Mouse (Mus musculus) ovary, adult 18-20 months (tissue): ENCODE data around the gene Myh3.
A peak's percentile ranks its signal among the peaks of the same experiment; 100 is the strongest.

Experiments used
- DNase-seq: peaks from one replicate; pipeline ENCODE4 v3.0.0; 2022; ENCODE audit warnings: low spot score, mixed read lengths

Myh3 gene

GRCm38 (mm10) chr11:67078000-67078399 is at the start of gene Myh3:
TSS of gene Myh3 (plus strand) at chr11:67078300.
- no peak for DNase-seq

- DNase-seq, result no peak
These were observed 47.0 kb upstream of the Myh3 start for GRCm38 (mm10) chr11:67030904-67031602.

GRCm38 (mm10) chr11:67031603-67031915 is 46.5 kb upstream of the Myh3 start:
- DNase-seq, result no peak

DNA sequence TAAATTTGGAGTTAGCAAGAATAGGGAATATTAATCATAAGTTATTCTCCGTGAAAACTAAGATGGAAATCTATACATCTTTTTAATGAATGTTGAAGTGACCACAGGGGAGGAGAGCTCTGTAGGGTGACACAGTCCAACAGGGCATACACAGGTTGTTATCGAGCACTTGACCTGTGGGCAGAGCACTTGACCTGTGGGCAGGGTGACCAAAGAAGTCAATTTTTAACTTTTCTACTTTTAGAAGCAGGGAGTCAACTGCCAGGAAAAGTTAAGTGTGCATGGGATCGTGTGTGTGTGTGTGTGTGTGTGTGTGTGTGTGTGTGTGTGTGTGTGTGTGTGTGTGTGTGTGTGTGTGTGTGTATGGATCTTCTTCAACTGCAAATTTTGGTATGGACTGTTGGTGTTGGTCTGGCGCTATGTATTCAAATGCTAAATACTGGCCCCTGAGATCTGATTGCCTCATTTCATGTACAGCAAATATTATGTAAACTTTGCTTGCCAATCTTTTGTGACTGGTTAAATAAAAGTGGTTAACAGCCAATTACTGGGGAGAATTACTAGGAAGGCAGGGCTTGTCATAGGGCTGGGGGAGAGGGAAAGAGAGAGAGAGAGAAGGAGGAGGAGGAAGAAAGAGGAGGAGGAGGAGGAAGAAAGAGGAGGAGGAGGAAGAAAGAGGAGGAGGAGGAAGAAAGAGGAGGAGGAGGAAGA is 43.2 kb upstream of the Myh3 start:
- DNase-seq, result no peak

DNA sequence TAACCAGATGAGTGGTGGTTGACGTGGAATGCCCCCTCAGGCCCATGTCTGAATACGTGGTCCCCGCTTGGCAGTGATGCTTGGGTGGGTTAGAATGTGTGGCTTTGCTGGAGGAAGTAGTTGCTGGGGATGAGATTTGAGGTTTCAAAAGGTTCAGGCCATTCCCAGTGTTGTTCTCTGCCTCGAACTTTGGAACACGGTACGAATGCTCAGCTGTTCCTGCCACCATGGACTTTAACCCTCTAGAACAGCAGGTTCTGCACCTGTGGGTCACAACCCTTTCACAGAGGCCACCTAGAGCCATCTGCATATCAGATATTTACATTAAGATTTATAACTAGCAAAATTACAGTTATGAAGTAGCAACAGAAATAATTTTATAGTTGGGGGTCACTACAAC is 41.9 kb upstream of the Myh3 start:
- no peak for DNase-seq

- DNase-seq, result no peak
These were observed 41.2 kb upstream of the Myh3 start for GRCm38 (mm10) chr11:67036892-67037291.

- no peak for DNase-seq
These were observed 38.3 kb upstream of the Myh3 start for GRCm38 (mm10) chr11:67039799-67040198.

GRCm38 (mm10) chr11:67040483-67040882 is 37.6 kb upstream of the Myh3 start:
- no peak for DNase-seq

- DNase-seq, result no peak
These were observed 35.1 kb upstream of the Myh3 start for GRCm38 (mm10) chr11:67043007-67043406.

- no peak for DNase-seq
These were observed 33.1 kb upstream of the Myh3 start for GRCm38 (mm10) chr11:67044959-67045358.

DNA sequence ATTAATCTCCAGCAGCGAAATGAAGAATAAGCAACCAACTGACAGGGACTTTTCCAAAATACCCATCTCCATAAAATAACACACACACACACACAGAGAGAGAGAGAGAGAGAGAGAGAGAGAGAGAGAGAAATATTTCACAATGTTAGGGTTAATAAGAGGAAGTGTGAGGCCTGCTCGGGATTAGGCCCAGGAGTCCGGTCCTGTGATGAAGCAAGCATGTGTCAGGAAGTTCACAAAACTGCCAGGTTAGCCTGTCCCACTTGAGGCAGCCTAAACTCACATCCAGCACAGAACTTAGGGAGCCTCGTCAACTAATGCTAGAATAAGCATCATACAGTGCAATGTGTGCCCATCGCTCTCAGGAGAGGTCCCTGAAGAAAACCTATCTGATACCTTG is 30.9 kb upstream of the Myh3 start:
- DNase-seq, result no peak

DNA sequence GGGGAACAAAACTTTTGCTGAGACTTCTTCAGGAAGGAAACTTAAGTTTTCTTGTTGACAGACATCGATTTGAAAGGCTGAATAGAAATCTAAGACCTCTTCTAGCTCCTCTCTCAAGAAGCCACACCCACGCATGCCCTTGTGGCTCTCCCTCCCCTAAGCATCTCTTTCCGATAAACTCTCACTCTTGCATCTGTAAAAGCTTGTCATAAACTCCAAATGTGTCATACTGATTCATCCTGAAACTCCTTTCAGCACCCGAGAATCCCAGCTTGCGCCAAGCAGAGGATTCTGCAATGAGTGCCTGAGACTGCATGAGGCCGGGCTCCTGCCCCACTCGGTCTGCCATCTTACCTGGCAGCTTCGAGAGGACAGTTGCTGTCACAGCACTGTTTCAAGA is 29.6 kb upstream of the Myh3 start:
- DNase-seq, result no peak

DNA sequence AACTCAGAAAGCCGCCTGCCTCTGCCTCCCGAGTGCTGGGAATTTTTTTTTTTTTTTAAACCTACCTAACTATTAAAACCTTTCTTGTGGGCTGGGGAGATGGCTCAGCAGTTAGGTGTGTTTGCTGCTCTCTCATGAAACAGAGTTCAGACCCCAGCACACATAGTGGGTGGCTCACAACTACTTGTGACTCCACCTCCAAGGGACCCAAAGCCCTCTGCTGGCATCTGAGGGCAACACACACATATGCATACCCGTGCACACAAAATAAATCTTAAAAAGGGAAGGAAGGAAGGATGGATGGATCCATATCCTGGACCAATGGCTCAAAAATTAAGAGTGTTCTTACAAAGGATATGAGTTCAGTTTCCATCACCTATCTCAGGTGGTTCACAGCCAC is 28.8 kb upstream of the Myh3 start:
- DNase-seq, result no peak

- DNase-seq, result no peak
These were observed 26.3 kb upstream of the Myh3 start for GRCm38 (mm10) chr11:67051676-67052320.

DNA sequence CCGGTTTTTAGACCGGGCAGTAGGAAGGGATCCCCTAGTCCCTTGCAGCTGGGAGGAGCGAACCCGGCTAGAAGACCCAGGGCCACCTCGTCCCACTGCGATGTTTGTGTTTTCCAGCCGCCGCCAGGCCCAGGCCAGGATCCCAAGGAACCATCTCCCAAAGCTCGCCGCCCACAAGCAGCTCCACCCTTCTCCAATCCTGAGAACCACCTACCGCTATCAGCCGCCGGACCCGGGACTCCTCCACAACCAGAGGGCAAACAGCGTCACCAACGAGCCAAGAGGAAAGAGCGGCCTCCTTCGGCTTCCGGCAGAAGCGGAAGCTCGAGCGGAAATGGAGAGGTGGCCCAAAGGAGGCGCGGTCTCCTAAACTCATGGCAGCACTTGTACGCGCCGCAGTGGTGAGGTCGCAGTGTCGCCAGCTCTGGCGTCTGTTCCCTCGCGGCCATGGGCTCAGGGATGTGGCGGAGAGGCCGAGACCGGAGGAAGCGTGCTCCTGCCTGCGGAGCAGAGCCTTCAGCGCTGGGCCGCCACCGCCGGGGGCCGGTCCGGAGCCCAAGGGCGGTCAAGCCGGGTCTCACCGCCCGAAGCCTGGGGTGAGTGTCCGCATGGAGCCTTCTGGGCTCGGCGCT is 25.7 kb upstream of the Myh3 start, which contains the start of the genes Adprm and Sco1:
Gene Adprm, minus strand, starts transcription at position 274 of the 632 bp plus-strand sequence.
Gene Sco1, plus strand, starts transcription at position 350 of the 632 bp plus-strand sequence.
- peak; percentile 87 for DNase-seq

DNA sequence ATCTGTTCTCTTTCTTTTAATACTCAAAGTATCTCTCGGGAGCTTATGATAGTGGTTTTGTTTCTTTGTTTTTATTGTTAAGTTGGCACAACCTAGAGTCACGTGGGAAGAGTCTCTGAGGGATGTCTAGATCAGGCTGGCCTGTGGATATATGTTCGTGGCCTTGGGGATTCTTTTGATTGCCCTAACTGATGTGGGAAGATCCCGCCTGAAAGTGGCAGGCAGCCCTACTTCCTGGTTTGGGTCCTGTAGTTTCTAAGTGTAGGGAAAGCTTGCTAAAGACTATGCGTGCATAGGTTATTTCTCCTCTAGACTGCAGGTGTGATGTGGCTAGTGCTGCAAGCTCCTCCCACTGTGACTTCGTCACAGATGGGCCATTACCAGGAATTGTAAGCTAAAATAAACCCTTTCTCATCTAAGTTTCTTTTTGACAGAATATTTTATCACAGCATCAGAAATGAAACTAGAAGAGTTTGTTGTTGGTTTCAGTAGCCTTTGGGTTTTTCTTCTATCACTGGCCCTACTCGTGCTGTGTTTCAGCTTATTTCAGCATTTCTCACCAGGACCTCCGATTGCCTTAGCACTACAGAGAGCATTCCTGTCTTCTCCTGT is 23.2 kb upstream of the Myh3 start:
- no peak for DNase-seq

DNA sequence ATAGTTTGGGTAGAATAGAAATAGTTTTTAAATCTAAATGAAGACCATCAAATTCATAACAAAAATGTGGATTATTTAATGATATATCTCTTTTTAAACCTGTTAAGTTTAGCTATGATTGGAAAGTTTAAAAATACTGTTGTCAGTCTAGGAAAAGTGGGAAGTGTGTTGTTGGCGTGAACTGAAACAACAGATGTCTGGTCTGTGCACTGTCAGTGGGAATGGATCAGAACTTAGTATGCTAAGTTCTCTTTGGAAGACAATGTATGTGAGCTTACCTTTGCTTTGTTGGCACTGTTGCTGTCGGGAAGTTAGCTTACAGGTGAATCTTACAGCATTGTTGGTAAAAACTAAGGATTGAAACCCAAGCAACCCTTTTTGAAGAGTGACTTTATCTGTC is 16.8 kb upstream of the Myh3 start:
- DNase-seq, result no peak

- DNase-seq, result no peak
These were observed 15.4 kb upstream of the Myh3 start for GRCm38 (mm10) chr11:67062726-67063125.

GRCm38 (mm10) chr11:67067741-67068140 is 10.4 kb upstream of the Myh3 start:
- no peak for DNase-seq

DNA sequence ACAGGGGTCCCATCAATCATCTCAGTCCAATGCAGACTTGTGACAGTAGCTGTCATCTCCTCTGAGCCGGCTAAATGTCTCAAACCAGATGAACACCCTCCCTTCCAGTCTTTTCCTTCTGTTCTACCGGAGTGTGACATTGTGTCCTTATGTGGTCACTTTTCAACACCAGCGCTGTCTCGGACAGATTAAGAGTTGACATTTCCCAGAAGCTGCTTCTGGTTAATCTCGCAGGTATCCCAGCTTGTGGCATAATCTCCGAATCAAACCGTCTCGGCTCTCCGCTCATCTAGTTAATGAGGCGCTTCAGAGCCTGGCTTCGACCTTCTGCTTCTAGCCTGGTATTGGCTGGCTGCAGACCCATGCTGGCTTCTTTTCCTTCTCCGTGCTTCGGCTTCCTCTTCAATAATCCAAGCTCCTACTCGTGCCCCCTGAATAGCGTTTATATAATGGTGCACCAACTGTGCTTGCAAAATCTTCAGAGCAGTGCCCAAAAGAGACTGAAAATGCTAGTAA is 5.4 kb upstream of the Myh3 start:
- DNase-seq, result no peak

GRCm38 (mm10) chr11:67075036-67075435 is 3.1 kb upstream of the Myh3 start:
- no peak for DNase-seq

DNA sequence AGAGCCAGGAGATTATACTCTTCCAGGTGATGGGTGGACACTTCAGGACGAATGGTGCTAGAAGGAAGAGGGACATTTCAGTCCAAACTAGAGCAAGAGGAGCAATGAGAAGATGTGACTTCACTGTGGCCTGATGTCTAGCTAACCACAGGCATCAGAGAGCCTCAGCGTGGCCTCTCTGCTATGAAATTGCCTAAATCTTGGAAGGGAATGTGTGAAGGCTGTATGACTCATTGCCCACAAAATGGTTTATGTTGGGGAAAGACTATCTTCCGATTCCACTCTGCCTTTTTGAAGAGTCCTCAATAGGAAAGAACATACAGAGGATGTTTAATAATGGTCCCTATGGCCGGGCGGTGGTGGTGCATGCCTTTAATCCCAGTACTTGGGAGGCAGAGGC is 1.3 kb upstream of the Myh3 start:
- no peak for DNase-seq
